Mouse (Mus musculus) ovary, adult 2 months (tissue): ENCODE results near the gene D630039A03Rik. TPM values are rescaled to one million over a fixed set of nuclear protein-coding genes. Genes with fewer than 3 reads are reported as not detected.

ENCODE experiments used
- polyA plus RNA-seq: library from polyadenylated mRNA; depleted of rRNA; stranded (reverse); fragments of >200 nt; gene quantifications from 2 replicates; pipeline ENCODE4 v1.2.3, GENCODE M21; 2012; rRNA removed

The D630039A03Rik gene
- polyA plus RNA-seq, result 5.9 and 6.7 TPM in 2 replicates

DNA sequence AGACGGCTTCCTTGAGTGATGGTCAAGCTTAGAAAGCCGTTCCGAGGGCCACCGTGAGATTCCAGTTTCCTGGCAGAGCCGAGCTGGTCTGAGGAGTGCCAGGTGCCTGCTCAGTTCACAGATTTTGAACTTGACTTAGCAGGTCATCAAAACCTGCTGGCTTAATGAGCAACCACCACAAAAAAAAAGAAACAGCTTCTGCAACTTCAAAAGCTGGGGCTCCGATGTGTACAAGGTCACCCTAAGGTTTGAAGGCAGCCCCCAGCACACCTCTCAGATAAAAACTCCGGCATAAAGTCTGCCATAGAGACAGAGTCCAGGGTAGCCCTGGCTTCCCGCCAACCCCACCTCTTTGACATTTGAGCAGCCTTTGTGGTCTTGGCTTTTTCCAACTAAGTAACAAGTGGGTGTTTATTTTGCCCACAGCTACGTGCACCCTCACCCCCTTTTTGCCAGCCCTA is at the start of gene D630039A03Rik:
Gene D630039A03Rik, minus strand, starts transcription at position 97 of the 461 bp plus-strand sequence.

DNA sequence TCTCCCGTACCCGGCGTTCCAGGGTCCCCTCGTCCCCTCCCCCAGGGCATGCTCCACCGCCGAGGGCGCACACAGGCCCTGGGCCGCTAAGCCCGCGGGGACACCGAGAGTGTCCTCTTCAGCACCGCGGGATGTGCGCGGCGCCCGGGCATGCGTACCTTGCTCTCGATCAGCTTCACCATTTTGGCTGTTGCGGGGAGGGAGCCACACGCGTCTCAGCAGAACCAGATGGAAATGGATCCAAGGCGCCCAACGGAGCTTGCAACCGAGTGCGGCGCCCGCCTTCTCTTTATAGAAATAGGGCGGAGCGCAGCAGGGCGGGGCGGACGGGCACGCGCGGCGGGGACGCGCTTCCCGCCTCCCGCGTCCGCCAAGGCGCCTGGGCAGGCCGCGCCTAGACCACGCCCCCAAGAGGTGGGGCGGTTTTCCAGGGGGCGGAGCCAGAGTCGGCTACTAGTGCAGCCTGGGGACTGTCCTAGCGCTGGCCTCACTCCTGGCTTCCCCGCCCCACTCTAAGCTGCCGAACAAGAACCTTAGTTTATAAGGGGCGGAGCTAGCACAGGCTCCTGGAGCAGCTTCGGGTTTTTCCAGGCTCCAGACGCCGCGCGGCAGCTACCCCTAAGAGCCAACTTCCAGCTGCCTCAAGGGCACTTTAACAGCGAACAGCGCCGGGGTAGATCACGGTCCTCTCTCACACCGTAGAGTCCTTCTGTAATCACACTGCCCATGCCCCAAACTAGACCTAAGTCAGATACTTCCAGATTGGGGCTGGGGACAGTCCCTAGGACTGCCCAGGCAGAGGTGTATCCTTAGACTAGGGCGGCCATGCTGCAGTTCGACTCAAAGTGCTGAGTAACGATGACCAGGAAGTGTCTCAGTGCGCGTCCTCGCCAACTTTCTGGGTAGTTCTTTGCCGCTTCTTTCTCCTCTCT is 40.2 kb upstream of the D630039A03Rik start, which contains the start of gene Txn1:
Gene Txn1, minus strand, starts transcription at position 383 of the 932 bp plus-strand sequence.

Other genes starting within 250 kb of the D630039A03Rik start
- 50.0 and 51.4 TPM in 2 replicates for gene Akap2, start 198.6 kb downstream of the D630039A03Rik start, polyA plus RNA-seq
- gene Txn1, start 40.1 kb upstream of the D630039A03Rik start, polyA plus RNA-seq, result 58.2 and 68.0 TPM in 2 replicates
- not detected in 2 replicates for gene Txndc8, start 92.8 kb upstream of the D630039A03Rik start, polyA plus RNA-seq